Mouse (Mus musculus): ENCODE results near the gene Gm884. TPM values are rescaled to one million over a fixed set of nuclear protein-coding genes. Genes with fewer than 3 reads are reported as not detected.

Gm884 gene
- not detected for polyA plus RNA-seq (2017; shearing (Covaris generic))

DNA sequence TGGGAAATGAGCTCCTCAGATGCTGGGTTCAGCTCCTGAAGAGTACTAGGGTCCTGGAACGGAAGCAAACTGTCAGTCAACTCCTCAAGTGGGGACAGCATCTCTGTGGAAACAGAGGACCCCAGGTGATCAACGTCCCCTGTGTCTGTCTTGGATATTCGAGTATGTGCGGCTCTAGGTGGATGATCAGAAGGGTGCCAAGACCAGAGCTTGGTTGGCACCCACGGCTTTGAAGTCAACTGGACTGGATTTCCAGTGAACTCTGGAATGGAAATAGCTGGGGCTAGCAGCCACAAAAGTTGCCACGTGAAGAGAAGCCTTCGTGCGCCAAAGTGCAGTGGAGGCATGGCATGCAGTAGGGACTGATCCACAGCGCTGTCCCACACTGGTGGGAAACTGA is at the start of gene Gm884:
Gene Gm884, minus strand, starts transcription at position 101 of the 400 bp plus-strand sequence.

DNA sequence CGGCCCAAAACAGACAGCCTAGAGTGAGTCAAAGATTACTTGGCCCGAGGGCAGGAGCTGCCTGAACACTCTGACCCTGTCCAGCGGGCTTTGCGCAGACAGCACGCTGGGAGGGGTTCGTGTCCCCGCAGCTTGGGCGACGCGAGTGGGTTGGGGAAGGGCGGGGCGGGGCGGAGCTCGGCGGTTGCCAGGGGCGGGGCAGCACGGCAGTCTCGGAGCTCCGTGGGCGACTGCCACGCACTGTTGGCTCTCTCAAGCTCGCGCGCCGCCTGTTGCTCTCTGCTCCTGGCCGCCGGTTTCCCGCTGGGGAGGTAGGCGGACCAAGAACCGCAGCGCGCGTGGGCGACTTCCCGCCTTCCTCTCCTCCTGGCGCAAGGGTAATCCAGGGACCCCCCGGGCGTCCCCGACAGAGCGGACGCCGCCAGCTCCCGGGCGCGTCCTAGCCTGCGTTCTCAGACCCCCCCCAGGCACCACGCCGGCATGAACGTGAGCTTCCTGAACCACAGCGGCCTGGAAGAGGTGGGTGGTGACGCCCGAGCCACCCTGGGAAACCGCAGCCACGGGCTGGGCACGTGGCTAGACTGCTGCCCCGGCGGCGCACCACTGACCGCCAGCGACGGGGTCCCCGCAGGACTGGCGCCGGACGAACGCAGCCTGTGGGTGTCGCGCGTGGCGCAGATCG is 28.5 kb upstream of the Gm884 start, which contains the start of gene Rprml:
Gene Rprml, plus strand, starts transcription at position 270 of the 682 bp plus-strand sequence.

DNA sequence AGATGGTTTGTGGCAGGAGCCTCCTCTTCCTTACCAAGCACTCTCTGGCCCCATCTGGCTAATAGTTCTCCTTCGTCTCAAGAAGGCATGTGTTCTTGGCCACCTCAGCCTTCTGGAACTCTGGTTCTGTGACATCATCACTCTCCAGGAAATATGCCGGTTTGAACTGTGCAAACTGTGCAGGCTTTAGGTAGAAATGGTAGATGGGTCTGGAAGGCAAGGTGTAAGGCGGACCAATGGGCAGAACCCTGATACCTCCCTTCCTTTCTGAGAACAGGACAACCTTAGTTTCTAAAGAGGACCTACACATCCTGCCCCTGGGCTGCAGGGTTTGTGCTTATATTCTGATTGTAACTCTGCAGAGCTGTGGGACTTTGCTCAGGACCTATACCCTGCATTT is 17.9 kb upstream of the Gm884 start, which contains the start of gene Lyzl6:
Gene Lyzl6, minus strand, starts transcription at position 101 of the 400 bp plus-strand sequence.

DNA sequence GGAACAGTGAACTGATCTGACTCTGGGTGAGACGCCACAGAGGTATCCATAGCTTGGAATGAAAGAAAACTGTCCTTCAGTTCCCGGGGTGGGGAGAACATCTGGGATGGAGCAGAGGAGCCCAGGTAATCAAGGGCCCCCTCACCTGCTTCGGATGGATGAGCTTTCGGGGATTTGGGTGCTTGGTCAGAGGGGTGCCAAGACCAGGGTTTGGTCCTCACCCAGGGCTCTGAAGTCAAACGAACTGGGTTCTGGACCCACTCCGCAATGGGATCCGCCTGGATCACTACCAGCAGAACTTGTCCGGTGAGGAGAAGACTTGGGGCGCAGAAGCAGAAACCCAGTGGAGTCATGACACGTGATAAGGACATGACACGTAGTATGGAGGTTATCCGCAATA is 116.4 kb downstream of the Gm884 start, which contains the start of gene Lrrc37a:
Gene Lrrc37a, minus strand, starts transcription at position 101 of the 400 bp plus-strand sequence.

Other genes starting within 250 kb of the Gm884 start
- 23.3 TPM for gene Plekhm1, start 208.5 kb downstream of the Gm884 start, polyA plus RNA-seq (2017; shearing (Covaris generic))
- not detected for gene Lrrc37a, start 116.5 kb downstream of the Gm884 start, polyA plus RNA-seq (2017; shearing (Covaris generic))
- not detected for gene Lyzl6, start 17.8 kb upstream of the Gm884 start, polyA plus RNA-seq (2017; shearing (Covaris generic))
- not detected for gene Rprml, start 28.4 kb upstream of the Gm884 start, polyA plus RNA-seq (2017; shearing (Covaris generic))
- 104 TPM for gene Gosr2, start 76.8 kb upstream of the Gm884 start, polyA plus RNA-seq (2017; shearing (Covaris generic))
- gene Wnt9b, start 128.7 kb upstream of the Gm884 start, polyA plus RNA-seq (2017; shearing (Covaris generic)), result not detected
- 0.16 TPM for gene Wnt3, start 153.0 kb upstream of the Gm884 start, polyA plus RNA-seq (2017; shearing (Covaris generic))

All from effector memory CD4-positive, alpha-beta T cell, adult 5 months (primary cell).